ENCODE assay signal across 8 mouse cellular contexts in genomic region chr8:88755175-88755791, GRCm38 (mm10). TPM values are rescaled to one million over a fixed set of nuclear protein-coding genes. Genes with fewer than 3 reads are reported as not detected.
DNase-seq lines count a peak whose midpoint lies in the region; ATAC-seq lines count a peak whose summit lies in the region.

No protein-coding gene starts in this region.

- no peaks in the 10 kb centered on the region for H3K27me3 ChIP-seq in forebrain, embryonic 15.5 days
- H3K27me3 ChIP-seq in liver, embryonic 16.5 days (ENCODE audit: control insufficient read depth, insufficient read depth, low read depth, low read length) = no peaks in the 10 kb centered on the region
- H3K27me3 ChIP-seq in neural tube, embryonic 13.5 days = 0 out of 2 replicates have a peak, but pooled peaks cover 6% of the 10 kb centered on the region

- peak overlapping the region; percentile 30; the same call in 1 of the 2 replicates for H3K4me2 ChIP-seq in forebrain, embryonic 15.5 days (replicated peaks)
- no peak overlapping the region; the same call in 1 of the 2 replicates for H3K4me2 ChIP-seq in liver, embryonic 16.5 days (ENCODE audit: low read depth, low read length)
- peak overlapping the region; percentile 41 for H3K4me2 ChIP-seq in neural tube, embryonic 13.5 days

- 2% methylated on average over 14 of the region's 14 CpGs for WGBS in forebrain, embryonic 15.5 days
- 2% methylated on average over 14 of the region's 14 CpGs for WGBS in large intestine, adult 2 months
- WGBS in liver, embryonic 16.5 days (ENCODE audit: insufficient replicate concordance) = 2% methylated on average over 14 of the region's 14 CpGs
- 3% methylated on average over 14 of the region's 14 CpGs for WGBS in neural tube, embryonic 13.5 days

- intact Hi-C loops in heart, postnatal 14 days (cut with DNase I) = loop anchor here (5.0 to 10.0 kb wide), 2 partner anchors 390 to 1032 kb away; partner anchors contain the start of gene Brd7

- peak; percentile 76 for ATAC-seq in forebrain, embryonic 15.5 days (replicated peaks)
- ATAC-seq in liver, embryonic 16.5 days (ENCODE audit: low read depth) = peak; percentile 55
- ATAC-seq in neural tube, embryonic 13.5 days (ENCODE audit: low read depth) = peak; percentile 81; the same call in 1 of the 2 replicates

- H3K9ac ChIP-seq in forebrain, embryonic 15.5 days (replicated peaks) = no peak overlapping the region
- H3K9ac ChIP-seq in liver, embryonic 16.5 days (ENCODE audit: low read depth, low read length) = no peak overlapping the region
- no peak overlapping the region; the same call in 1 of the 2 replicates for H3K9ac ChIP-seq in neural tube, embryonic 13.5 days

- peak; percentile 94 for DNase-seq in ES-CJ7 (ENCODE audit: low read depth, low spot score)
- DNase-seq in cerebellum, adult 11 months = peak; percentile 74
- peak; percentile 79 to 84 for DNase-seq in heart, postnatal 14 days
- peak; percentile 73 for DNase-seq in large intestine, adult 2 months (ENCODE audit: low read depth, low spot score)
- peak; percentile 79 for DNase-seq in telencephalon, adult 2 months (ENCODE audit: low read depth, low spot score)

- peaks cover 2% of the 10 kb centered on the region; the same call in 1 of the 2 replicates for H3K4me1 ChIP-seq in forebrain, embryonic 15.5 days
- H3K4me1 ChIP-seq in liver, embryonic 16.5 days (ENCODE audit: control insufficient read depth, low read depth, low read length) = no peaks in the 10 kb centered on the region
- peaks cover 13% of the 10 kb centered on the region for H3K4me1 ChIP-seq in neural tube, embryonic 13.5 days (replicated peaks)

- no peak overlapping the region for H3K4me3 ChIP-seq in forebrain, embryonic 15.5 days
- H3K4me3 ChIP-seq in liver, embryonic 16.5 days (ENCODE audit: low read depth, low read length) = no peak overlapping the region
- H3K4me3 ChIP-seq in neural tube, embryonic 13.5 days = no peak overlapping the region

- H3K36me3 ChIP-seq in forebrain, embryonic 15.5 days = no peaks in the 10 kb centered on the region
- no peaks in the 10 kb centered on the region for H3K36me3 ChIP-seq in liver, embryonic 16.5 days (ENCODE audit: control insufficient read depth, insufficient read depth)
- H3K36me3 ChIP-seq in neural tube, embryonic 13.5 days = 0 out of 2 replicates have a peak, but pooled peaks cover 1% of the 10 kb centered on the region

- no peak overlapping the region for H3K27ac ChIP-seq in forebrain, embryonic 15.5 days (replicated peaks)
- H3K27ac ChIP-seq in liver, embryonic 16.5 days (ENCODE audit: low read length) = no peak overlapping the region
- H3K27ac ChIP-seq in neural tube, embryonic 13.5 days (replicated peaks) = no peak overlapping the region

- H3K9me3 ChIP-seq in forebrain, embryonic 15.5 days = no peaks in the 10 kb centered on the region
- no peaks in the 10 kb centered on the region for H3K9me3 ChIP-seq in liver, embryonic 16.5 days (replicated peaks; ENCODE audit: control insufficient read depth, low read length)
- H3K9me3 ChIP-seq in neural tube, embryonic 13.5 days = no peaks in the 10 kb centered on the region

RNA-seq across cellular contexts. Expression of gene Cyld, which starts 58.5 kb away (rescaled TPM):
- polyA plus RNA-seq in forebrain, embryonic 15.5 days (2015; fragmentation: Nextera tagmentation; extraction: Ambion mirVana) = 14.3 and 16.8 TPM in 2 replicates
- total RNA-seq in heart, postnatal 14 days (2021) = 10 to 100 TPM; 20.9 to 22.1 TPM
- polyA plus RNA-seq in large intestine, adult 2 months (2012; rRNA removed) = 7.7 and 10.4 TPM in 2 replicates
- polyA plus RNA-seq in liver, embryonic 16.5 days (2015; fragmentation: Nextera tagmentation; extraction: Ambion mirVana) = 5.9 and 6.5 TPM in 2 replicates
- 15.4 and 15.5 TPM in 2 replicates for polyA plus RNA-seq in neural tube, embryonic 13.5 days (2015; fragmentation: Nextera tagmentation; extraction: Ambion mirVana)
